Mouse (Mus musculus) left cerebral cortex, adult 8-10 months (tissue): Measurements from ENCODE around the gene Glycam1. TPM values are rescaled to one million over a fixed set of nuclear protein-coding genes. Genes with fewer than 3 reads are reported as not detected.
"Not testable (repeated sequence)": the region's sequence is repeated elsewhere in the genome, so short reads cannot be mapped to it uniquely, and the experiment has no call there.

Source experiments
- DNase-seq, 2 experiments: peaks; one replicate each; pipeline ENCODE4 v3.0.0; 2022; ENCODE audit warnings: low spot score in 2 of 2
- total RNA-seq, 4 experiments: library from RNA; stranded (reverse); gene quantifications; 2 replicates each; pipeline ENCODE4 v1.2.4; 2022

Glycam1 gene
- total RNA-seq = not detected

DNA sequence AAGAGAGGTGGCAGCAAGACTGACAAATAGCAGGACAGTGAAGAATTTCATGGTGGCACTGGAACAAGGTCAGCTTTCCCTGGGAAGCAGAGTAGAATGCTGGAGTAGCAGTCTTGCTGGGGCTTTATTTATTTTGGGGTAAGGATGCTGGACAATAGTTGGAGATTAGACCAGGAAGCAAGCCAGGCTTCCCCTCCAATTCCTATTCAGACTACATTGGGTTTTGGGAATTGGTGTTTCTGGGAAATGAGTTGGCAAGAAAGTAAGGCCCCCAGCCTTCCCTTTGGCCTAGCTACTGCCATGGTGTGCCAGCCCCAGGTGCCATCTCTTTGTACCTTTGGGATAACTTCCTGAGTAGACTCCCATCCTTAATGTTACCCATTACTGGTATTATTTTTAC is at the start of gene Glycam1:
TSS of gene Glycam1 (minus strand) at position 101 of the 400 bp plus-strand sequence.
- no peak for DNase-seq

DNA sequence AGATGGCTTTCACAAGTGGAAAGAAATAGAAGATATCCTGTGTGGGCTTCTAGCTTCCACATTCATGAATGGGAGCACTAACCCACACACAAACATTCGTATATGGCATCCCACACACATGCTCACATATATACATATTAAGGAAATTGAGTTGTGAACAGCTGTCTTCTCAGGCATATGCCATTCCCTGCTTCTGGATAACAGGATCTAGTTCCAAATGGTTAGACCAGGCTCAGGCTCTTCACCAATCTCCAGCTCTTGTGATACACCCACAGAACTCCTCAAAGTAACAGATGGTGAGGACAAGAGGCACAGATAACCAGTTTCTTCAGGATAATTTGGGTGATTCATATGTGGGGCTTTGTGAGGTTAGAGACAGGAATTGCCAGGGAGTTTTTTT is 39.6 kb upstream of the Glycam1 start:
- DNase-seq = peak in 1 of 2 experiments; percentile 44

- DNase-seq = no peak
Observed at GRCm38 (mm10) chr15:103590779-103591178, 25.9 kb upstream of the Glycam1 start.

DNA sequence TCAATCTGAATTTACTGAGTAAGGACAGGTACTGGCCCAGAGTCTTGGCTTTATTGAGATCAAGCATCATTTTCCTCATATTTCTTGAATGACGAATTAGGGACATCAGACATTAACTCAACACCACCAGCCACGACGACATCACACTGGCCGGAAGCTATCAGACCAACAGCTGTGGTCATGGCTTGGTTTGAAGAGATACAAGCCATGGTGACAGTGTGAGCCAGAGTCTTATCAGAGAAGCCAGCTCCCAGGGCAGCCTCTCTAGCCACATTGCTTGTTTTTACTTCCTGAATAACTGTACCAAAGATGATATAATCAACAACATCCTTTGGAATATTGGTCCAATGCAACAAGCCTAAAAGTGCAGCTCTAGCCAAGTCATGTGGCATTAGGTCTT is 22.9 kb upstream of the Glycam1 start:
- not testable (repeated sequence) for DNase-seq

DNA sequence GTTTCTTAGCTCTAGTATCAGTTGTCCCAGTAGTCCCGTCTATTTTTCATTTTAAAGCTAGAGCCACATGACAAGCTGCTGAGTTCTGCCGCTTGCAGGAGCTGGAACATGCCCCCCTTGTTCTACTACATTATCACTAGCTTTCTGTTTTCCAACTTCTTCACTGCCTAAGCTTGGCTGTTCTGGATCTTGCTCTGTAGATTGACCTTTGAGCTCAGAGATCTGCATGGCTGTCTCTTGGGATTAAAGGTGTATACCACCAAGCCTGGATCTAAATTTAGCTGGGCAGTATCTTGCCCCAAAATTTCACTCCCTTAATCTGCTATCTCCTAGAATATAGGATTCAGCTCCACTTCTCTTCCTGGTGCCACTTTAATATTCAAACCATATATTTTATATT is 21.0 kb upstream of the Glycam1 start:
- no peak for DNase-seq

- DNase-seq = no peak
Observed at GRCm38 (mm10) chr15:103552096-103552690, 12.7 kb downstream of the Glycam1 start.

DNA sequence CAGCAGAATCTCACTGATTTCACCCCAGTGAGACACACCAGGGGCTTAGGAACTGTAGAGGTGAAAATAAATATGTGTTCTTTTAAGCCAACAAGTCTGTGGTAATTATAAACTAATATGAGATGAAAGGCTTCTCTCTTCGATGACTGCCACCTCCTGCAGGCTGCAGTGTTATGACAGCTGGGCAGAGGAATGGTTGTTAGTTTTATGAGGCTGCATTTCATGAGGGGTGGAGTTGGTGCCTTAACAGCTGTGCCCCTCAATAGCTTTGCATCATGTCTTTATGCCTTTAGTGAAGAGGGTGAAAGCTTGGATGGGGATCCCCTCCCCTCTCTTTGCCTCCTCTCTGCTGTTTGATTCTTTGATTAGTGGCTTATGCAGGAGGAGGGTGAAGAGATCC is 13.8 kb downstream of the Glycam1 start:
- DNase-seq = no peak

DNA sequence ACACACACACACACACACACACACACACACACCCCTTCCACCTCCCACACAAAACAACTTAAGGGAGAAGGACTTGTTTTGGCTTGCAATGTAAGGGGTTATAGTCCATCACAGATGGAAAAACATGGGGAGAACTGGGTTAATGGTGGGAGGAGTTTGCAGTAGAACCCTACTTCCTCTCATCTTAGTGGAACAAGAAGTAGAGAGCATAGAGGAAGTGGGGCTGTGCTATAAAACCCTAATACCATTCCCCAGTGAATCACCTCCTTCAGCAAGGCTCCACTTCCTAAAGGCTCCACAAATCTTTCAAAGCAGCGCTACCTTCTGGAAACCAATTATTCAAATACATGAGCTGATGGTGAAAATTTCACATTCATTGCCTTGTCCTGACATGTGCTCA is 15.4 kb downstream of the Glycam1 start:
- DNase-seq = no peak

DNA sequence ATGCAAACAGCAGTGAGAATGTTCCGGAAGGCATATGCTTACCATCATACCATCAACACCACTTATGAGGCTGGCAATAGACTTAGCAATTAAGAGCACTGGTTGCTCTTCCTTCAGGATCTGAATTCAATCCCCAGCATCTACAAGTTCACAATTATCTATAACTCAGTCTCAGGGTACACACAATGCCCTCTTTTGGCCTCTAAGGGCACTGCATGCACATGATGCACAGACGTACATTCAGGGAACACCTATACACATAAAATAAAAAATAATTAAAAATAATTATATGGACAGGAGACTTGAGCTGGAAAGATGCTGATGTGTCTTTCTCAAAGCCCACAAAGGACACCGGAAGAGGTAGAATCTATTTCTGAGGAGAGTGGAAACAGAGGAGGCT is 16.9 kb downstream of the Glycam1 start:
- no peak for DNase-seq

GRCm38 (mm10) chr15:103542526-103542925 is 22.4 kb downstream of the Glycam1 start:
- no peak for DNase-seq

- DNase-seq = peak in 1 of 2 experiments; percentile 4
Observed at GRCm38 (mm10) chr15:103540646-103541045, 24.2 kb downstream of the Glycam1 start.

DNA sequence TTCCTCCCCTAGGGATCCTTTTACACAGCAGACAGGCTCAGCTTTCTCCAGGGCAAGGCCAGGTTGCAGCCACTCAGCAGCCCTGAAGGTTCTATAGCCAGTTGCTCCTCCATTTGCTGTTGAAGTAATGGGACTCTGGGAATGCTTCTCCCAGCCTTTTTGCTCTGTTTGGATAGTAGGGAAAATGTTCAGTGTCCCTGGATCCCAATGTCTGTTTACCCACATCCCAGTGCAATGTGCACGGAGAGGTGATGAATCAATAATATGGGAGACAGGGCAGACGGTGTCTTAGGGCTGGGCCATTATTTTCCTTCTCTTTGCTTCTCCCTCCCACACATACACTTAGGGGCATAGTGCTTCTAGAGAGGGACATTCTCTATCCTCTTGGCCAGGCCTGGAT is 25.6 kb downstream of the Glycam1 start:
- DNase-seq = peak in 1 of 2 experiments; percentile 2

GRCm38 (mm10) chr15:103537822-103538213 is 27.1 kb downstream of the Glycam1 start, which contains the start of gene Ppp1r1a:
Gene Ppp1r1a, minus strand, starts transcription at chr15:103538003.
- peak in 1 of 2 experiments; percentile 70 for DNase-seq

- DNase-seq = peak in 1 of 2 experiments; percentile 77
Observed at GRCm38 (mm10) chr15:103537011-103537821, 27.7 kb downstream of the Glycam1 start.

- DNase-seq = peak in 1 of 2 experiments; percentile 3
Observed at GRCm38 (mm10) chr15:103536456-103536855, 28.4 kb downstream of the Glycam1 start.

GRCm38 (mm10) chr15:103535786-103536185 is 29.1 kb downstream of the Glycam1 start:
- DNase-seq = peak in 1 of 2 experiments; percentile 22

- no peak for DNase-seq
Observed at GRCm38 (mm10) chr15:103535030-103535429, 29.9 kb downstream of the Glycam1 start.

- DNase-seq = no peak
Observed at GRCm38 (mm10) chr15:103534054-103534620, 30.7 kb downstream of the Glycam1 start.

DNA sequence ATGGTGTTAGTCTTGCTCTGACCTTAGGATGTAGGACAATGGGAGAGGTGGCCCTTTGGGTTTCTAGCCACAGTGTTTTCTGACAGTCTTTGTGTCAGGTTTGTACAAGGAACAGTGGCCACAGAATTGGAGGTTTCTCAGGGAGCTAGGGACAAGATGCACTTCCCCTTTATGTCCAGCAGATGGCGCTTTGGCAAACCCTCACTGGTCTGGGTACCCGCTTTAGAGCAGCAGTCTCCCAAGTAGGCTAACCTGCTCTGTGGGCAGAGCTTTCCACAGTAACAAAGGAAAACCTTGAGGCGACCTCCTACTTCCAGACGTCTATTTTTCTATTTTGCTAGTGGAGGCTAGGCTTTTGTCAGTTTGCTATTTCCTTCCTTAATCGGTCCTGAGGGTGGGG is 34.5 kb downstream of the Glycam1 start:
- DNase-seq = no peak

GRCm38 (mm10) chr15:103523156-103523555 is 41.7 kb downstream of the Glycam1 start:
- DNase-seq = no peak

GRCm38 (mm10) chr15:103522458-103523099 is 42.3 kb downstream of the Glycam1 start:
- no peak for DNase-seq
